Mouse (Mus musculus) C2C12 (cell line): ENCODE data around the gene Flad1.
A peak's percentile ranks its signal among the peaks of the same experiment; 100 is the strongest.

Experiments used
- CTCF ChIP-seq: IDR thresholded peaks from one replicate; pipeline ENCODE4 v1.5.1; 2011; ENCODE audit not compliant: control insufficient read depth, insufficient read depth, insufficient read length
- USF1 ChIP-seq: IDR thresholded peaks from one replicate; pipeline ENCODE4 v1.6.1; 2011; ENCODE audit warnings: low read depth, mild to moderate bottlenecking, control low read depth, moderate library complexity

DNA sequence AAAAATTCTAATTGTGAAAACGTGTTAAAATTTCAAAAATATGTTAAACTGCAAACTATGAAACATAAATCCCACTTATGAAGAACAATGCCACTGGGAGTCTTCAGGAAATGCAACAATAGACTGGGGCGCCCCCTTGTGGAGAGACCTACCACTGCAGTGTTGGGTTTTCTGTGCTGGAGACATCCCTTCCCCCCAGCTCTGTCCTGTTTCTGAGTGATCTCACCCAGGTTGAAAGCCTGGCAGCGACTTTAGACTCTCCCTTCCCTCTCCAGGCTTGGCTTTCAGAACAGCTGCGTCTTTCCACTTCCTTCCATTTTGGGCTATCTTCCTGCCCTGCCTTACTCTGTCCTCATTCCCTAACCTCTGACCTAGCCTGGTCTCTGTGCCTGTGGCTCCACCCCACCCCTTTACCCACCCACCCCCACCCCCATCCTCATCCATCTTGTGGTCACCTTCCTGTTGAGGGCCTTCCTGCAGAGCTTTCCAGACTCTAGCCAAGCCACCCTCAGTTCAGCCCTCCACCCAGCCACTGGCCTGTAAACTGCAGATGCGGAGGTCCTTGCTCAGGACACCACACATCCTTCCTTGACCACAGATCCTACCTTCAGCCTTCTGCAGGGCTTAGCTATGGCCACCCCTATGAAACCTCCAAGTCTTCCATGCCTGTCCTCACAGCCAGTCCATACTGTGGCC, 56.7 kb downstream of the Flad1 start:
- peak; percentile 83 for TF ChIP-seq CTCF
- TF ChIP-seq USF1: no peak
